Mouse (Mus musculus) adipocyte (in vitro differentiated cells): Measurements from ENCODE around the gene Polr1c.

Experiments used
- DNase-seq: peaks from one replicate; pipeline ENCODE4 v3.0.0-alpha.2; 2016; ENCODE audit warnings: low spot score

The Polr1c gene

DNA sequence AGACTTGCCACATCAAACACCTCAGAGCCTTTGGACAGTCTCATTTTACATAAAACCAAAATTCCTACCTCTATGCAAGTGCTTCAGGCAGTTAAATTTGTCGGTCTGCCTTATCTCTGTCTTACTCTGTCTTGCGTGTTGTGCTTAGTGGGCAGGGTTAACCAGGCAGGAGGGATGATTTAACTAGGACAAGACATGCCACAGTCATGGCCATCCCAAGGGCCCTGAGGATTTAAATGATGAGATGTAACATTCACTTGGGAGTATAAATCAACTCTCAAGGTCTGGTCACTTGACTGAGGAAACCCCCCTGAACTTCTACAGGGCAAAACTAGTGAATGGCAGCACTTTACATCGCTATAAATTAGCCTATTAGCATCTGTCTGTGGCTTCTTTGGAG, 26.3 kb downstream of the Polr1c start:
- DNase-seq, result no peak

DNA sequence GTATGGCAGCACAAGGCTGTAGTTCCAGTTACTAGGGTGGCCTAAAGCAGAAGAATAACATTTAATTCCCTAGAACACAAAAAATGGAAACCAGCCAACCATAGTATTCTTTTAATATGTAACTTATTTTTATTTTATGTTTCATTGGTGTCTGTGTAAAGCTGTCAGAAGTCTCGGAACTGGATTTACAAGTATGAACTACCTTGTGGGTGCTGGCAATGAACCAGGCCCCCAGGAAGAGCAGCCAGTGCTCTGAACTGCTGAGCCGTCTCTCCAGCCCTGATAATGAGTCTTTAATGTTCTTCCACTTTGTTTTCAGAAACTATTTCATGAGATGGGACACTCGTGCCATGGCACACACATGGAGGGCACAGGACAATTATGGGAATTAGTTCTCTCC, 37.3 kb downstream of the Polr1c start:
- no peak for DNase-seq

DNA sequence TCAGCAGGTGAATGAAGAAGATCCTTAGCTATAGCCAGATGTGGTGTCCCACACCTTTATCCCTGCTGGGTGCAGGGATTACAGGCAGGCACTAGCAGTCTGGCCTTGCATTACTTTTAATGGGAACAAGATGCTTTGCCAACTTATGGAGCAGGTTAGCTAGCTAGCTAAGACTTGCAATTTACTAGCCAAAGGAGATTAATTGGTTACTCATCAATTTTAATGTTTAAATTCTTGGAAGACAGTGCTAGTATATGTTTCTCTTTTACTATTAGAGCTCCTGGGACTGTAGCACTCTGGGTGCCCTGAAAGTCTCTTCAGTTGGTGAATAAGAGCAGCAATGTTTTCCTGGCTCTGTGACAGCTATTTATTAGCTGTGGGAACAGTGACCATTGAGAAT, 41.2 kb downstream of the Polr1c start:
- no peak for DNase-seq

DNA sequence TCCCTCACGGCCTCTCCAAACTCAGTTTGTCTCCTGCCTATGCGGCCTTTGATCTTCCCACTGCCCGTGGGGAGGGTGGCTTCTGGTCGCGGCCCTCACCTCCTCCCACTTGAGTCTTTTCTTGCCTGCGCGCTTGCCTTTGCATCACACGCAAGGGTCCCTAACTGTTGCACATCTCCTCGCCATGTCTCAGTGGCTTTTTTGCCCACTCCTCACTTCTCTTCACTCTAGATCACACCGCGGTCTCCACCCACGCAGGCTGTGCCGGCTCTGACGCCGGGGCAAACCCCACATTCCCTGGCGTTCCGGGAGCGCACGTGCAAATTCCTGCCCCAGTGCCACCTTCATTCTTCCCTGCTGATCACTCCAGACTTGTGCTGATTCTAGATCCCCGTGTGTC, 44.8 kb downstream of the Polr1c start:
- DNase-seq, result no peak

DNA sequence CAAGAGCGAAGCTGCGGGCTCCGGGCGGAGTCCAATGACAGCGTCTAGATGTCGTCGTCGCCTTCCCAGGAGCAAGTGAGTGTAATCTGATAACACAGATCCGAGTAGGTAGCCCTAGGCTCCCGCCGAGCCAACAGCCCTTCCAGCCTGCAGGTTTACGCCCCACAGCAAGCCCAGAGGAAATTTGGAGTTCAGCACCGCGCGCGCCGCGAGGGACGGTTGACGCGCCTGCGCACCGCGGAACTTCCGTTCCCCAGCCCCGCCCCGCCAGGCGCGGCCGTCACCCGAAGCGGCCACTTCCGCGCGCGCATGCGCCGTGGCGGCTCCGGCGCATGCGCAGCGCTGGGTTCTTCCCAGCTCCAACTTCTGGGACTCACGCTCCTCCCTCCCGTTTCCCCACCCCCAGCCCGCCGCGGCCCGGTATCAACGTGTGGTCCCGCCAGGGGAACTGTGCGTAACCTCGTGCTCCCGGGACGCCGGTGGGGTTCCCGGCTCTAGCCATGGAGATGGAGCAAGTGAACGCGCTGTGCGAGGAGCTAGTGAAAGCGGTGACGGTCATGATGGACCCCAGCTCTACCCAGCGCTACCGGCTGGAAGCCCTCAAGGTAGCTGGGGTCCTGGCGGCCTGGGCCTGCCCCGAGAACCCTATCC, 45.3 kb downstream of the Polr1c start, which contains the start of the genes Polh and Xpo5:
TSS of gene Polh (minus strand) at position 225 of the 651 bp plus-strand sequence.
TSS of gene Xpo5 (plus strand) at position 362 of the 651 bp plus-strand sequence.
- DNase-seq, result peak; percentile 94

DNA sequence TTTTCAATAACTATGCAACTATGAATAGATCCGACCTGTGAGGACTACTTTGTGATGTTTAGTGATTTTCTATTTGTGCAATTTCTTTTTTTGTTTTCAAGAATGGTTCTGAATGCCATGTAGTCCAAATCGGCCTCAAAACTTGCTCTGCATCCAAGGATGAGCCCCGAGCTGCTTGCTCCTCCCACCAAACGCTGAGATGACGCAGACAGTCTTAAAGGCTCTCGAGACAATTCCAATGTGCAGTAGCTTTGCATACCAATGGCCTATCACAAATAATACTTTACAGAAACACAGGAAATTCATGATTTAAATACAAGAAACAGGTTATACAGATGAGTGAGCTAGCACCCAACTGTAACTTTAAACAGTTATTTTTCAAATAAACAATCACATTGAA, 46.7 kb downstream of the Polr1c start:
- no peak for DNase-seq
